Mouse (Mus musculus): ENCODE measurements around the gene Tln2.

Tln2 gene

DNA sequence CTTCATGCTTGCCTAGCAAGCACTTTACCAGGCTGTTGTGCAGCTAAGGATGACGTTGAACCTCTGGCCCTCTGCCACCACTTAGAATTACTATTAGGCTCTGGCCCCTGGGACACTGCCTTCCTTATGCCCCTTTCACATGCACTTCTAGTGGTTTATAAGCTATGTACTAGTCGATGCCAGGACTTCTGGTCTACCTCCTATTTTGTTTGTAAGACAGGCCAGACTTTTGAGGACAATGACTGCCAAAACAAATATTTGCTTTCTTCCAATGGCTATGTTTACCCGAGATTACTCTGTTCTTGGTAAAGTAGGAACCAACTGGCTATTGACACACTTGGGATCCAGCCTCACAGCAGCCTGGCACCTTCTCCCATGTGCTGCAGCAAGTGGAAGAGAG lies 82.1 kb downstream of the Tln2 start:
- DNase-seq (ENCODE audit: low read depth) = no peak

DNA sequence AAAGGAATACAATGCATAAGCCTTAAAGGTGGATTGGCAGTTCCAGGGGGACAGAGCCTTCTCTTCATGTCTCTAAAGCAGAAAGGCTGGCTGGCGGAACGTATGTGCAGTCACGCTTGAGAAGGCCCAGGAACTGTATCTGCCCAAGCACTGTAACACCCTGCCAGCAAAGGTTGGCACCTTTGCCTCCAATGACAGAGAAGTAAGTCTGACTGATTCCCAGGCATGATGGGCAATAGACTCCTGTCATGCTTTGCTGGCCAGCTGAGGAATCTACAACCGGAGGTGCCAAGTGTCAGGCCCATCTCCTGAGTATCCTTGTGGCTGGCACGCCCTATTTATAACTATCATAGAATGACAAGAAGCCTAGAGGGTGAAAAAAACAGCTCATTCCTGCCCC lies 83.3 kb downstream of the Tln2 start:
- no peak for DNase-seq (ENCODE audit: low read depth)

DNA sequence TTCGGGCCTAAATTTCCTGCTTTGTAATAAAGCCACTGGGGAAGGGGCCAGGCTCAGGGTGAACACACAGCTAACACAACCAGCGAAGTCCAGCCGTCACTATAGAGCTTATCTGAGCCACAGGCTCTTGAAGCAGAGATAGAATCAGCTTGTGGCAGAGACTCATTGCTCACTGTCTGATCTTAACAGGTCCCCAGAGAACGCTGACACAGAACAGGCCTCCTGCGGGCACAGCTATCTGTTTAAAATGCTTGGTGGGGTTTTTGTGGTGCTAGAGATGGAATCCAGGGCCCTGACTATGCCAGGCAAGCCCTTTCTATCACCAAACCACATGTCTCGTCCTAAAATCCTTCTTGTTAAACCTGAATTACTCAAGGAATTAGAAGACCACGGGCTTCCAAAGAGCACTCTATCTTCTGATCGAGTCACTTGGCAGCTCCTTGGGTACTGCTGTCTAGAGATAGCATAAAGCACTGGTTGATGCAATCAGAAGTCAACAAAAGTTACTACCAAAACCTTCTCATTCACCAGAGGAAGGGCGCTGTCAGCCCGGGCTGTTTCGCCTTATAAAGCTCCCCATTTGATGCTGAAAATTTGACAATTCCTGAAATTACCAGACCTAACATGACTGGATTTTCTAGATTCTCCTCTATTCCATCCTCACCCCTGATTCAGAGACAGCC lies 95.9 kb downstream of the Tln2 start:
- DNase-seq (ENCODE audit: low read depth) = no peak

DNA sequence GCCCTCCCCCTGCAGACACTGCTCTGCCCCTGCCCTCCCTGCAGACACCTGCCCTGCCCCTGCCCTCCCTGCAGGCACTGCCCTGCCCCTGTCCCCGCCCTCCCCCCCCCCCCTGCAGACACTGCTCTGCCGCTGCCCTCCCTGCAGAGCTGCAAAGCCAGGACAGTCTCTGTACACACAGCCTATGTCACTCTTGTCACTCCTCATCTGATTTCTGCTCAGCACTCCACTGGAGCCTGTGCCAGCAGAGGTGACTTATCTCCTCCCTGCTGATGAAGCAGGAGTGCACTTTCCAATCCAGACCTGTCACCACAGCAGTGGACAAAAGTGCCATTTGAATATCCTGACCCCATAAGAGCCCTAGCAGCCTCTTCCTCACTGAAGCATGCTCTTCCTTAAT lies 118.0 kb downstream of the Tln2 start:
- DNase-seq (ENCODE audit: low read depth) = no peak

DNA sequence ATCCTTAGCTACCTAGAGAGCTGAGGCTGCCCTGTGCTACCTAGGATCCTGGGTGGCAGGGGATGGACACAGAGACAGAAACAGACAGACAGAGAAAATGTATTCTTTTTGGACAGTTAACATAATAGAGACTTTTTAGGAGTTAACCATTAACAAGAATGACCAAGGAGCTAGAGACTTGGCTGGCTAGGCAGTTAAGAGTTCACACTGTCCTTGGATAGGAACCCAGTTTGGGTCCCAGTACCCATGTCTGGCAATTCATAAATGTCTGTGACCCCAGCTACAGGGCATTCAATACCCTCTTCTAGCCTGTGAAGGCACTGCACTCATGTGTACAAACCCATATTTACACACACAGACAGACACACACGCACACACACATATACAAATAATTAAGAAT lies 122.0 kb downstream of the Tln2 start:
- no peak for DNase-seq (ENCODE audit: low read depth)

DNA sequence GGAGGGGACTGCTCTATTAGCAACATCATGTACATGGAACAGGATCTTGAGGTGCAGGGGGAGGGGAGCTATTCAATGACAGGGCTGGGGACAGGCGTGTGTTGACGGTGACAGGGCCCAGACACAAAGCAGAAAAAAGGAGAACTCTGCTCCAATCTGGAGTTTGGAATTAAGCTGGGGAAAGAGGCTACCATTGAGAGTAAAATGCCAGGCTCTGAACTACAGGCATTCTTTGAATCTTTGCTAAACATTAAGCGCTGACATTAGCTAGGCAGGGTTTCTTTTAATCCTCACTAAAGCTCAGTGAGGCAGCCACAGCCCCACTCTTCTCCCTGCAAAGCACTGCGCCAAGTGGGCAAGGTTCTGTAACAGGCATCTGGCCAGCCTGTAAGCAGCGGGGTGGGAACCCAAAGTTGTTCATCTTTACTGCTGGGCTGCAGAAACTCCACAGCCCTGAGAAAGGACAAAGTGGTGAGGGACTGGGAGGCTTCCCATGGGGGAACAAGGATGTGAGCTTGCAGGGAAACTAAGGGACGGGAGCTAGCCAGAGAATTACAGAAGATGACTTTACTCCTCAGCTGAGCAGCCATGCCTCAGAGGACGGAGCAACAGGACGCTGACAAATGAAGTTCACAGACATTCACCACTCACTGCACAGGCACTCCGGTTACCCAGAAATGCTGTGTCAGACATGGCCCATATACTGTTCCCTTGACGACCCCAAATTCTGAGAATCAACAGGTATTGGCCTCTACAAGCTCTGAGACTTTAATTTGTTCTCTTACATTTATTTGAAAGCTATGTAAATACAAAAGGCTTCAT lies 124.0 kb downstream of the Tln2 start:
- DNase-seq (ENCODE audit: low read depth) = no peak

DNA sequence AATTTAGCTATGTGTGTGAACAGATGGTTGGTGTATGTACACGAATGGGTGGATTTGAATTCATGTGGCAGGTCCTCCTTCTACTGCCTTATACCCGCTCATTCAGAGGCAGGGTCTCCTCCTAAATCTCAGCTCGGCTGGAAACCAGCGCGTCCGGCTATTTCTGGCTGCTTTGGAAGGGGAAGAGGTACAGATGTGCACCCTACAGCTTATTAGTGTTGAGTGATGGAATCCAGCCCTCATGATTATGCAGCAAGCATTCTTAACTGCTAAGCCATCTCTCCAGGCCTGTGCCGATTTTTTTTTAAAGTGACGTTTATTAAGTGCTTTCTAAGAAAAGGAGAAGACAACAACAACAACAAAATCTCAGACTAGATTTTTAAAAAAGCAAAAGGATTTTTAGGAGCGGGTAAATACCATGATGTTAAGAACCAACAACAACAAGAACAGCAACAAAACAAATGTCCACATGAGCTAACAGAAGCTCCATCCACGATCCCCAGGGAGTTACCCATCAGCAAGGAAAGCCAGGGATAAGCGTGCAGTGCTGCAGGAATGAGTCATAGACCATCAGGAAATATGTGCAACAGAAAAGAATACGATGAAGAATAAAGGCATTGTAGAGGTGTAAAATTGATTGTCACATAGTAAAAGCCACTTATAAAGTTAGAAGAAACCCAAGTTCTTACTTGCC lies 130.2 kb downstream of the Tln2 start:
- DNase-seq (ENCODE audit: low read depth) = no peak

DNA sequence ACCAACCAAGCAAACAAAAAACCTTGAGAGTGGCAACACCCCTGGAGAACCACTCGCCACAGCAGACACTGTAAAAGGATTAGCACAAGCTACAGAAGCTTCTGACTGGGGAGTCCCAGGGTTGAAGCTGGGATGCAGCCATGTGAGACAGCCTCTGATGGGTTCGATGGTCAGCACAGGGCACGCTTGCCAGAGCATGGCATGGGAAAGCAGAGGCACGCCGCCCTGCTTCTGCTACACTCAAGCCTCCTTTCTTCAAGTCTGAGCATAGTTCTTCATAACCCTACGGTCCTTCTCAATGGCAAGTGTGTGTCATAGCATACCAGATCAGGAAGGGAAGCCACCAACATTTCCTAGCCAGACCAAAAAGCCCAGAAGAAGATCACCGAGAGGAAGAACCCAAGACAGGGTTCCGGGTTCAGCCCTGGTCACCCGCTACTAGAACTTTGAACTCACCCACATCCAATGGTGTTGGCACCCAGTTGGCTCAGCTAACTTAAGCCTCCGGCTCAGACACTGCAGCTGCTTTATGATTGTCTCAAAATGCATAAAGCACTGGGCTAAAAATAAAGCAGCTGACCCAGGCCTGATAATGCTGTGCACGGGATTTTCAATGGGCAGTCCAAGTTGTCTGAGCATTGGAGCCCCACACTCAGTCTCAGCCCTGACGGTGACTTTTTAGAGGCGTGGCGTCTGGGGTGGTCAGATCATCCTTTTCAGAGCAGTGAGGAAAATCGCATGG lies 131.0 kb downstream of the Tln2 start:
- DNase-seq (ENCODE audit: low read depth) = no peak

DNA sequence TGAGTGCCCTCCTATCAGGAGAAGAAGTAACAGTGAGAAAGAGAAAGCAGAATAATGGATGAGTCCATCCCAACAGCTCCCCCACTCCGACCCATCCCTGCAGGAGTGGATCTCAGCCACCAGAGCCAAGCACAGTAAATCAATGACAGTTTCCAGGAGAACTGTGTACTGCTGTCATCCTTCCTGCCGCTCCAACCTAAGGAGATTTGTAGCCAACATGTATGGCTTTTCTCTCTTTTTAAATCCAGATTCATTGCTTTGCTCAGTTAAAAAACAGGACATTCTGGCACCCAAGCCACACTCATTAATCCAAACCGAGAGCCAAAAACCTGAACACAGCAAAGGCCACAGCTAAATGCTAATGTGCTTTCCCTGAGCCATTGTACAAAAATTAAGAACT lies 133.2 kb downstream of the Tln2 start:
- DNase-seq (ENCODE audit: low read depth) = no peak

DNA sequence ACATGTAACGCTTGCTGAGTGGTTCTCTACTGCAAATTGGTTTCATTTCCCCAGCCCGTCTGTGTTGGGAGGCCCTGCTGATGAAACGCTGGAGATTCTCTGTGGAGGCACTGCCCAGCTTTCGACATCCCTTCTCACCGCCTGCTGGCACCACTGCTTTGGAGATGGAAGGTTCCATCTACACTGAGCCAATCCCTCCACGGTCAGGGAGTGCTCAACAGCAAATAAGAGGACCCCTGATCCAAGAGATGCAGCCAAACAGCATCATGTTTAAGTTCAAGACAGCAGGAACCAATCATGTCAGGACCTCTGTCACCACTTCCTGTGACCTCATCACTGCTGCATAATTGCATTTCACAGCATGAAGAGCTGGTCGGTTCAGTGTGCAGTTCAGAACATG lies 135.4 kb downstream of the Tln2 start:
- DNase-seq (ENCODE audit: low read depth) = no peak

DNA sequence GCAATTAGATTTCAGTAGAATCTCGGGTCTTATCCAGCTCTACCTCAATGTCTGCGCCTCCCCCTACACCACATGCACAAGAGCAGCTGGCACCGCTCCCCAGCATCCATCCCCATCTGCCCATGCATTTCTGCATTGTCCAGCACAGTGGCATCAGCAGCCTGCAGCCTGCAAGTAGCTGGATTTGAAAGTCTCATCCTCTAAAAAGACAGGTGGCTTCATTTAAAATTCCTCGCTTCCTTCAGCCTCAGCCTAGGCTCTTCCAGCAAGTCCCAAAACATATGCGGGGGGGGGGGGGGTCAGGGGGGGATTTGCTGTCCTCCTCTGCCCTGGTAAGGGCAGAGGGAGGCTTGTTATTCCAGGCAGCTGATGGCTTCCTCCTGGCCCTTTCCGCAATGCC lies 141.4 kb downstream of the Tln2 start:
- DNase-seq (ENCODE audit: low read depth) = no peak

DNA sequence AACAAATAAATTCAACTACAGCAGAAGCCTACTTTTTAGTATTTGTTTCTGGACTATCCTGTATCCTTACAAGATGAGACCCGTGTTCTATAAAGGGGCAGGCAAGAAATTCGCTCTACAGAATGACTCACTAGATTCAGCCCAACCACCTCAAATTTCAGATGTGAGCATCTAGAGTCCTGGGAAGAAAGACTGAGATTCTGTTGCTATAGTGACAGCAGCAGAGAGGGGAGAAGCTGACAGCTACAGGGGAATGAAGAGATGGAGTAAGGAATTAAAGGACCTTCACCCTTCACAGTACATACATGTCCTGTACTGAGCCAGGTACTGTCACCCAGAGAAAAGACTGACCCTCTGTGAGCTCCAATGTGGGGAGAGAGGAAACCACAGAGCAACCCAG lies 148.8 kb downstream of the Tln2 start:
- no peak for DNase-seq (ENCODE audit: low read depth)

DNA sequence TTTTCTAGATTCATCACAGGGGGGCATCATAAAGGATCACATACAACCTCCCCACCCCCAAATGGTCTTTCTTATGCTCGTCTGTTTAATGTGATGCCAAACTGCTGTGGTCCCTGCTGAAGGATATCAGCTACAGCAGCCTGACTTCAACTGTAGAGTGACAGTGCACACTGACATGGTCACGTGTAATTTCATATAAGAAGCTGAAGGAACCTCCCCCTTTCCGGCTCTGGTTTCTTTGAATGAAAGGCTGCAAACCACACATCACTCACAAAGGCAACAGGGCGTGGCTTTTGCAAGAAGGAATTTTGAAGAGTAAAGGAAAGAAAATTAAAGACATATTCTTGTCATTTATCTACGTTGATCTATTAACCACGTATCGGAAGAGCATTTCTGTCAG lies 154.8 kb downstream of the Tln2 start:
- no peak for DNase-seq (ENCODE audit: low read depth)

DNA sequence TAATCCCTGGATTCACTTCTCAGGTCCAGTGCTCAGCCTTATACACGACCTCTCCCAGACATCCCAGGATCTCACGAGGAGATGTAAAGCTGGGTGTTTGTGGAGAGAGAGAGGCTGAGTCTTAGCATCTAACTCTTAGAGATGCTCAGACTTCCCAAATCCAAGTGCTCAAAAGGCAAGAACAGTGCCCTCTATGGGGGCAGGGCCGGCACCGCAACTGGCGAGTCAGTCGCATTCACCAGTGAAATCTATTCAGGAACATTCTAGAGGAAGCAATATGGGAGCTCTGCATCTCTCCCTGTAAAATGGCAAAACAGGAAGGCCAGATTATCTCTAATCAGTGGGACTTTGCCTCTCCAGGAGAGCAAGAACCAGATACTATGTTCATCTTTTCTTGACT lies 159.9 kb downstream of the Tln2 start:
- no peak for DNase-seq (ENCODE audit: low read depth)

DNA sequence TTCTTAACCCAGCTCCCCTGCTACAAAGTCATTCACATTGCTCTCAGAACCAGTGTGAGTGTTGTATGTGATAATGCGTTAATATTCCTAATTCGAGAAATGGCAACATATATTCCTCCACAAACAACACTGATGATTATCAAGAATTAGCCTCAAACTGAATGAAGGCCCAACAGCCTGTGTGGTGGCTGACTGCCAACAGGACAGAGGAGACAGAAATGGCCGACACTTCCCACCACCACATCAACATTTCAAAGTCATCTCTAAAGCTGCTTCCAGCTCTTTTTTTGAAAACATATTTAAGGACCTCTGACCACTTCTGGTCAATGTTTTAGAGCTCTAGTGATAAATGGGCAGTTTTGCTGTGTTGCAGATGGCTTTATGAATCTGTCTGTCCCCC lies 161.7 kb downstream of the Tln2 start:
- DNase-seq (ENCODE audit: low read depth) = no peak

DNA sequence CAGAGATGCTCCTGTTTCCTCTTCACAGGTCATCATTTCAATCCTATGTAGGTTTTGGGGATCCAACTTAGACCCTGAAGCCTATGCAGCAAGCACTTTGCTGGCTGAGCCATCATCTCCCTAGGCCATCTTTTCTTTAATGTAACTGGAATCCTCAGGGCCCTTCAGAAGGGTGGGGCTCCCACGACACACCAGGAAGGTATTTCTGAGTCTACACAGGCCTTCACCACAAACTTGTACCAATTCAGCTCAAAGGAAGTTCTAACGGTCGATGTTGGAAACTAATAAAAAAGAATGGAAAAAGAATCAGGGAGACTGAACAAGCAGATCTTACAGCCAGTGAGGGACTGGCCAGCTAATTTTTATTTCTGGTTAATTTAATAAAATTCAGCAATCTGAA lies 163.1 kb downstream of the Tln2 start:
- DNase-seq (ENCODE audit: low read depth) = no peak

DNA sequence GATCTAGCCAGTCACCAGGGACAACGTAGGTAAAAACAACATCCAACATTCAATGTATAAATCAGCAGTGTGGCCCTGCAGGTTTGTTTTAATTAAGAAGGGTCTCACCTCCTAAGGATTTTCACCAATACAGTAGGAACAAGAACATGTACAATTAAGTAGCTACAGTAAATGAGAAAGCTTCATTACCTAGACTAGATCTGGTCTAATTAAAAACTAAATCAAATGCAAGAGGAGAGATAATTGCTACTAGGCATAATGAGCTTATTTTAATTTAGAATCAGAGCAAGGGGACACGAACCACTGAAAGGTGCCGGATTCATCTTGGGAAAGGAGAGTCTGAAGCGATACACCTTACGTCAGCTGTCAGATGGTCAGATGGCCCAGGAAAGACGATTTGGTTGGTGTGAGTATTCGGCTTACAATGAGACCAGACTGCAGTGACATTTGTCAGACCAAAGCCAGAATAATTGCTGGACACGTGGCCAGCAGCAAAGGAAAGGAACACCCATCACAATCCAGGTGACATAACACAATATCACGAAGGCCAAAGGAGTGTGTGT lies 175.4 kb downstream of the Tln2 start:
- DNase-seq (ENCODE audit: low read depth) = no peak

DNA sequence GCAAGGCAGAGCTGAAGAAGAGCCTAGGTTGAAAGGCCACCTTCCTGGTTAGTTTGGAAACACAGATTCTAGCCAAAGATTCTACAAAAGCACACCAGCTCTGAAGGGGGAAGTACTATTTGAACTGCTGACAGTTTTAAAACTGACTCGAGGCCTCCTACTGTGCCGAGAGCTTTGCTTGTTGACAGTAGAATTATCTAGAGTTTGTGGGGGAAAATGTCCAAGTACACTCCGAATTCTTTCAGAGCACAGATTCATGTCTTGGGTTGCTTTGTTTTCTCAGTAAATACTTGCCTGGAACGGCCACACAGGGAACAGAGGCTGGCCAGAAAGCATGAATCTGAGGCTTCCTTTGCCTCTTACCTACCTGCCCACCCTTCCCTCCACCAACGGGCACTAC lies 179.4 kb downstream of the Tln2 start:
- DNase-seq (ENCODE audit: low read depth) = no peak

DNA sequence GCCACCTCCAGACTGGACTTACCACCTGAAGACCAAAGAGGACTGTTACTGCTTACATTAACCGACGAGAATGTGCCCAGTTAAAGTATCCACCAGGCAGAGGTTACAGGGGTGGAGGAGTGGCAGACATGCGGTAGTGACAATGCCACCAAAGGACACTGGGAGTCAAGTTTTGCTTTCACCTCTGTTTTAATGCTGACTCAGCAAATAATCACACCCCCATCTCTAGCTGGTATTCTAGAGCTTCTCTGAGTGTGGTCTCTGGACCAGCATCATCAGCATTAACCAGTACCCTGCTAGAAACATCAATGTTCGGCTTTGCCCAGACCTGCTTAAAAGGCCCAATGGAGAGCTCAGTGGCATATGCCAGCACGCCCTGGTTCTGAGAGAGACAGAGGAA lies 180.7 kb downstream of the Tln2 start:
- DNase-seq (ENCODE audit: low read depth) = no peak

DNA sequence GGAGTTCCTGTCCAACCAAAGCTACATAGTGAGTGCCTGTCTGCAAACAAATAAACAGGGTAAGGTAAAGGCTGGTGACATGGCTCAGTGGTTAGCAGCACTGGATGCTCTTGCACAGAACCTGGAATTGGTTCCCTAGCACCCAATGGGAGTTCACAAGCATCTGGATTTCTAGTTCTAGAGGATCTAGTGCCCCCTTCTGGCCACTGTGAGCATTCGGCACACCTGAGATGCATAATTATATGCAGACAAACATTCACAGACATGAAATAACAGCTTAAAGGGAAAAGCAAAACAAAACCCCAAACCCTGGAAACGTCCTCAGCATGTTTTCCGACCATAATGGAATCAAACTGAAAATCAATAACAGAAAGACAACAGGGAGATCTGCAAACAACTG lies 191.4 kb downstream of the Tln2 start:
- no peak for DNase-seq (ENCODE audit: low read depth)

DNA sequence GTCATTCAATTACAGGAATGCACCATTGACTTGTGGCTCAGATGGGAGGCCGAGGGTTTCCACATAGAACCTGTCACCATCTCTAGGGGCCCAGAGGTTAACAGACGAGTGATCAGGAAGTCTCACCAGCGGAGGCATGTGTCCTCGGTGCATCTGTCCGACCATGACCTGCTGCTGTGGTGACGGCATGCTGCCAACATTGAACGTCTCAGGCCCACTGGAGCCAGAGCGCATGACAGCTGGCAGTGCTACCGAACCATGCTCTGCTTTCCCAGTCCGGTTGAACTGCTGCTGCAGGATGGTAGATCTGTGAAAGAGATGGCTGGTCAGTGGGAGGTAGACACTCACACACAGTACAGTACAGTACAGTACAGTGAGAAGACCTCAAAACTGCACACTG lies 197.0 kb downstream of the Tln2 start:
- DNase-seq (ENCODE audit: low read depth) = no peak

DNA sequence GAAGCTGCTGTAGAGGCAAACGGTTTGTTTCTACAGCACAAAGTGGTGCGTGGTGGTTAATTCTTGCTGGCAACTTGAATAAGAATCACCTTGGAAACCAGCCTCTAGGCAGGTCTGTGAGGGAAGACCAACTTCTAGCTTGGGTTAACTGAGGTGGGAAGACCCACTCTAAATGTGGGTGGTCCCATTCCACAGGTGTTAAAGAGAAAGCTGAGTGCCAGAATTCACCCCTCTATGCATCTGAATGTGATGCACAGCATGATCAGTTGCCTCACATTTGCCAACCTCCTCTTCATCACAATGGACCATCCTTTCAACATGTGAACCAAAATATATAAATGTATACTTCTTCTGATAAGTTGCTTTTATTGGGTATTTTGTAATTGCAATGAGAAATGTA lies 197.4 kb downstream of the Tln2 start:
- DNase-seq (ENCODE audit: low read depth) = no peak
